Mouse (Mus musculus) intestine, embryonic 15.5 days (tissue): ENCODE measurements around the gene Lin52. TPM values are rescaled to one million over a fixed set of nuclear protein-coding genes. Genes with fewer than 3 reads are reported as not detected.

Source experiments
- ATAC-seq: fragments of 200-750 bp; cut with Nextera tagmentation; 2 replicates; pipeline ENCODE4 v1.8.0; 2017; ENCODE audit warnings: moderate TSS enrichment, moderate library complexity
- H3K27ac ChIP-seq: fragments of 300-500 bp; sonication (generic); 2 replicates; pipeline ENCODE4 v1.5.1; 2015; ENCODE audit warnings: mild to moderate bottlenecking, inconsistent platforms
- H3K27me3 ChIP-seq: fragments of 300-500 bp; sonication (generic); replicated peaks from 2 replicates; pipeline ENCODE4 v1.6.1; 2015; ENCODE audit warnings: inconsistent platforms
- H3K36me3 ChIP-seq: fragments of 300-500 bp; sonication (generic); 2 replicates; pipeline ENCODE4 v1.6.1; 2015; ENCODE audit warnings: inconsistent platforms
- H3K4me1 ChIP-seq: fragments of 300-500 bp; sonication (generic); replicated peaks from 2 replicates; pipeline ENCODE4 v1.6.1; 2015; ENCODE audit warnings: inconsistent platforms
- H3K4me2 ChIP-seq: fragments of 300-500 bp; sonication (generic); replicated peaks from 2 replicates; pipeline ENCODE4 v1.6.1; 2015; ENCODE audit warnings: mild to moderate bottlenecking, inconsistent platforms
- H3K4me3 ChIP-seq: fragments of 300-500 bp; sonication (generic); replicated peaks from 2 replicates; pipeline ENCODE4 v1.5.1; 2015; ENCODE audit warnings: inconsistent platforms
- H3K9ac ChIP-seq: fragments of 300-500 bp; sonication (generic); 2 replicates; pipeline ENCODE4 v1.6.1; 2015; ENCODE audit warnings: inconsistent platforms
- H3K9me3 ChIP-seq: fragments of 300-500 bp; sonication (generic); 2 replicates; pipeline ENCODE4 v1.6.1; 2016; ENCODE audit warnings: inconsistent platforms
- WGBS: fragments of 180-500 bp; shearing (Covaris S2); methylation state at CpG from one replicate; pipeline ENCODE4 v1.1.7; 2015; 5-methylcytosine and 5-hydroxymethylcytosine counted together
- polyA plus RNA-seq: library from polyadenylated mRNA; unstranded; fragments of >200 nt; fragmentation: Nextera tagmentation; extraction: Ambion mirVana; gene quantifications from 2 replicates; pipeline ENCODE4 v1.2.1, GENCODE M21; 2015

Lin52 gene
- polyA plus RNA-seq, 1 experiment from 2014 or later: 15.2 TPM

GRCm38 (mm10) chr12:84555218-84555617 is 104.0 kb downstream of the Lin52 start:
- 58% methylated on average over 8 of the region's 8 CpGs for WGBS
- H3K27me3 ChIP-seq: no peaks in the 10 kb centered on the region
- H3K4me3 ChIP-seq: no peak overlapping the region
- H3K9me3 ChIP-seq: no peaks in the 10 kb centered on the region
- H3K27ac ChIP-seq: no peak overlapping the region
- H3K4me2 ChIP-seq: no peak overlapping the region
- no peaks in the 10 kb centered on the region for H3K36me3 ChIP-seq
- H3K9ac ChIP-seq: no peak overlapping the region
- ATAC-seq: no peak
- no peaks in the 10 kb centered on the region for H3K4me1 ChIP-seq

- Histone ChIP-seq H3K27me3 (peaks cover 4% of the 10 kb centered on the region), H3K9ac (no peak overlapping the region), H3K4me1 (no peaks in the 10 kb centered on the region), H3K9me3 (no peaks in the 10 kb centered on the region), H3K27ac (no peak overlapping the region), H3K4me2 (no peak overlapping the region), H3K36me3 (no peaks in the 10 kb centered on the region), H3K4me3 (no peak overlapping the region)
- 44% methylated on average over 4 of the region's 4 CpGs for WGBS
- no peak for ATAC-seq
Measured at GRCm38 (mm10) chr12:84562558-84562957, 111.3 kb downstream of the Lin52 start.

GRCm38 (mm10) chr12:84567576-84567975 is 116.4 kb downstream of the Lin52 start:
- Histone ChIP-seq H3K4me3 (no peak overlapping the region), H3K27me3 (peaks cover 52% of the 10 kb centered on the region), H3K9ac (no peak overlapping the region), H3K36me3 (no peaks in the 10 kb centered on the region), H3K27ac (no peak overlapping the region), H3K9me3 (no peaks in the 10 kb centered on the region), H3K4me2 (no peak overlapping the region), H3K4me1 (peaks cover 13% of the 10 kb centered on the region; the same call in 1 of the 2 replicates)
- ATAC-seq: no peak
- 61% methylated on average over 6 of the region's 6 CpGs for WGBS

- no peak within 1 kb of the TSS for H3K4me2 ChIP-seq
- H3K4me1 ChIP-seq: peaks cover 13% of the 10 kb centered on the region; the same call in 1 of the 2 replicates
- H3K27ac ChIP-seq: no peak within 1 kb of the TSS
- peaks cover 63% of the 10 kb centered on the region for H3K27me3 ChIP-seq
- H3K9ac ChIP-seq: no peak within 1 kb of the TSS
- WGBS: 4% methylated on average over 25 of the region's 25 CpGs
- no peak for ATAC-seq
- no peaks in the 10 kb centered on the region for H3K36me3 ChIP-seq
- H3K9me3 ChIP-seq: no peaks in the 10 kb centered on the region
- no peak within 1 kb of the TSS for H3K4me3 ChIP-seq
Measured at GRCm38 (mm10) chr12:84569336-84569970, 118.2 kb downstream of the Lin52 start, which contains the start of gene Vsx2. Gene Vsx2 (plus strand): TSS chr12:84569762.

- Histone ChIP-seq H3K27me3 (peaks cover 65% of the 10 kb centered on the region), H3K4me1 (peaks cover 13% of the 10 kb centered on the region; the same call in 1 of the 2 replicates)
- no peak for ATAC-seq
Measured at GRCm38 (mm10) chr12:84569976-84570693, 118.9 kb downstream of the Lin52 start.

GRCm38 (mm10) chr12:84570694-84571415 is 119.6 kb downstream of the Lin52 start:
- Histone ChIP-seq H3K4me2 (no peak overlapping the region), H3K9ac (no peak overlapping the region), H3K4me1 (peaks cover 13% of the 10 kb centered on the region; the same call in 1 of the 2 replicates), H3K27ac (no peak overlapping the region), H3K36me3 (no peaks in the 10 kb centered on the region), H3K27me3 (peaks cover 66% of the 10 kb centered on the region), H3K4me3 (no peak overlapping the region), H3K9me3 (no peaks in the 10 kb centered on the region)
- 1% methylated on average over 34 of the region's 34 CpGs for WGBS
- ATAC-seq: no peak

More at GRCm38 (mm10) chr12:84569976-84570693, 118.9 kb downstream of the Lin52 start:
- Histone ChIP-seq H3K9ac (no peak overlapping the region), H3K4me2 (no peak overlapping the region), H3K36me3 (no peaks in the 10 kb centered on the region), H3K9me3 (no peaks in the 10 kb centered on the region), H3K4me3 (no peak overlapping the region), H3K27ac (no peak overlapping the region)
- WGBS: 2% methylated on average over 40 of the region's 40 CpGs

- H3K36me3 ChIP-seq: no peaks in the 10 kb centered on the region
- H3K9me3 ChIP-seq: no peaks in the 10 kb centered on the region
- no peak for ATAC-seq
- H3K27ac ChIP-seq: no peak overlapping the region
- no peak overlapping the region; the same call in none of the 2 replicates for H3K4me2 ChIP-seq
- H3K4me1 ChIP-seq: peaks cover 13% of the 10 kb centered on the region; the same call in 1 of the 2 replicates
- WGBS: 2% methylated on average over 43 of the region's 43 CpGs
- no peak overlapping the region for H3K4me3 ChIP-seq
- no peak overlapping the region for H3K9ac ChIP-seq
- H3K27me3 ChIP-seq: peaks cover 66% of the 10 kb centered on the region
Measured at GRCm38 (mm10) chr12:84571466-84572340, 120.5 kb downstream of the Lin52 start.

- Histone ChIP-seq H3K4me3 (no peak overlapping the region), H3K4me2 (no peak overlapping the region), H3K27me3 (peaks cover 67% of the 10 kb centered on the region), H3K9me3 (no peaks in the 10 kb centered on the region), H3K4me1 (peaks cover 13% of the 10 kb centered on the region; the same call in 1 of the 2 replicates), H3K27ac (no peak overlapping the region), H3K9ac (no peak overlapping the region), H3K36me3 (no peaks in the 10 kb centered on the region)
- ATAC-seq: no peak
- WGBS: 7% methylated on average over 7 of the region's 7 CpGs
Measured at GRCm38 (mm10) chr12:84572341-84572720, 121.1 kb downstream of the Lin52 start.

- Histone ChIP-seq H3K4me2 (no peak overlapping the region), H3K4me3 (no peak overlapping the region), H3K27me3 (peaks cover 59% of the 10 kb centered on the region), H3K9ac (no peak overlapping the region), H3K27ac (no peak overlapping the region), H3K36me3 (no peaks in the 10 kb centered on the region), H3K4me1 (peaks cover 13% of the 10 kb centered on the region; the same call in 1 of the 2 replicates), H3K9me3 (no peaks in the 10 kb centered on the region)
- ATAC-seq: no peak
- WGBS: 19% methylated on average over 7 of the region's 7 CpGs
Measured at GRCm38 (mm10) chr12:84573094-84573493, 121.9 kb downstream of the Lin52 start.

- no peaks in the 10 kb centered on the region for H3K4me1 ChIP-seq
- no peak overlapping the region for H3K4me3 ChIP-seq
- 73% methylated on average over 11 of the region's 11 CpGs for WGBS
- H3K27ac ChIP-seq: no peak overlapping the region
- H3K4me2 ChIP-seq: no peak overlapping the region
- H3K36me3 ChIP-seq: no peaks in the 10 kb centered on the region
- H3K9me3 ChIP-seq: no peaks in the 10 kb centered on the region
- H3K27me3 ChIP-seq: peaks cover 13% of the 10 kb centered on the region
- H3K9ac ChIP-seq: no peak overlapping the region
- no peak for ATAC-seq
Measured at GRCm38 (mm10) chr12:84577768-84578439, 126.7 kb downstream of the Lin52 start.

- Histone ChIP-seq H3K27me3 (peaks cover 8% of the 10 kb centered on the region), H3K4me1 (no peaks in the 10 kb centered on the region), H3K9me3 (no peaks in the 10 kb centered on the region), H3K27ac (no peak overlapping the region), H3K36me3 (no peaks in the 10 kb centered on the region), H3K4me2 (no peak overlapping the region), H3K9ac (no peak overlapping the region), H3K4me3 (no peak overlapping the region)
- 44% methylated on average over 5 of the region's 5 CpGs for WGBS
- ATAC-seq: no peak
Measured at GRCm38 (mm10) chr12:84578440-84578770, 127.2 kb downstream of the Lin52 start.
